In genomic region chr14:55536116-55536745, GRCm38 (mm10) we compare ENCODE assay signal across 10 mouse cellular contexts. TPM values are rescaled to one million over a fixed set of nuclear protein-coding genes. Genes with fewer than 3 reads are reported as not detected.
DNase-seq lines count a peak whose midpoint lies in the region; ATAC-seq and TF ChIP-seq lines count a peak whose summit lies in the region.
"Had no signal": no experiment of that assay in that cellular context is flagged by ENCODE, and none has a peak within 500 bp of the region (broad histone marks: within the 10 kb centered on the region; RNA-seq: fewer than 3 reads in every experiment).

No protein-coding gene starts in this region.

- TF ChIP-seq CTCF in intestine, postnatal 0 days (IDR thresholded peaks at IDR 0.05; ENCODE audit: low read depth) = peak; percentile 87
- peak; percentile 71 for TF ChIP-seq CTCF in E14TG2a.4 (conservative IDR thresholded peaks at IDR 0.05; ENCODE audit: low read length)

- H3K4me1 ChIP-seq in intestine, postnatal 0 days (replicated peaks; ENCODE audit: control insufficient read depth, insufficient read depth, low read length) = peaks cover 4% of the 10 kb centered on the region; the same call in 1 of the 2 replicates
- peaks cover 12% of the 10 kb centered on the region for H3K4me1 ChIP-seq in intestine, embryonic 16.5 days (ENCODE audit: control insufficient read depth, insufficient read depth, low read length)
- H3K4me1 ChIP-seq in E14TG2a.4 (replicated peaks; ENCODE audit: low read depth, low read length) = peaks cover 37% of the 10 kb centered on the region
- peaks cover 18% of the 10 kb centered on the region for H3K4me1 ChIP-seq in embryonic facial prominence, embryonic 10.5 days
- H3K4me1 ChIP-seq in megakaryocyte, embryonic 14.5 days = peaks cover 35% of the 10 kb centered on the region

- no peak overlapping the region for H3K4me2 ChIP-seq in intestine, postnatal 0 days (replicated peaks; ENCODE audit: low read depth)
- no peak overlapping the region for H3K4me2 ChIP-seq in intestine, embryonic 16.5 days (ENCODE audit: low read depth, low read length)
- H3K4me2 ChIP-seq: limb, embryonic 15.5 days; stomach, embryonic 15.5 days had no signal

- no peaks in the 10 kb centered on the region for H3K9me3 ChIP-seq in intestine, postnatal 0 days (ENCODE audit: control insufficient read depth)
- no peaks in the 10 kb centered on the region for H3K9me3 ChIP-seq in intestine, embryonic 16.5 days (ENCODE audit: control insufficient read depth, low read length)
- no peaks in the 10 kb centered on the region for H3K9me3 ChIP-seq in E14TG2a.4 (ENCODE audit: low read length)
- H3K9me3 ChIP-seq in embryonic facial prominence, embryonic 10.5 days = no peaks in the 10 kb centered on the region
- no peaks in the 10 kb centered on the region for H3K9me3 ChIP-seq in megakaryocyte, embryonic 14.5 days
- H3K9me3 ChIP-seq: limb, embryonic 15.5 days; stomach, embryonic 15.5 days had no signal

- ATAC-seq in intestine, postnatal 0 days = no peak
- ATAC-seq in intestine, embryonic 16.5 days = no peak

- WGBS in intestine, postnatal 0 days = 46% methylated on average over 6 of the region's 6 CpGs
- 45% methylated on average over 6 of the region's 6 CpGs for whole genome bisulfite sequencing in intestine, embryonic 16.5 days
- WGBS in embryonic facial prominence, embryonic 10.5 days = 54% methylated on average over 6 of the region's 6 CpGs

- no peak overlapping the region for H3K4me3 ChIP-seq in intestine, postnatal 0 days (ENCODE audit: low read depth, low read length)
- no peak overlapping the region for H3K4me3 ChIP-seq in intestine, embryonic 16.5 days (ENCODE audit: low read length)
- no peak overlapping the region for H3K4me3 ChIP-seq in E14TG2a.4 (replicated peaks; ENCODE audit: low read length)
- H3K4me3 ChIP-seq in embryonic facial prominence, embryonic 10.5 days = no peak overlapping the region
- peak overlapping the region; percentile 21 for H3K4me3 ChIP-seq in megakaryocyte, embryonic 14.5 days (replicated peaks)
- H3K4me3 ChIP-seq: erythroblast, embryonic 14.5 days; limb, embryonic 15.5 days; stomach, embryonic 15.5 days had no signal

- no peak overlapping the region for H3K27ac ChIP-seq in intestine, postnatal 0 days (ENCODE audit: low read depth, low read length)
- no peak overlapping the region for H3K27ac ChIP-seq in intestine, embryonic 16.5 days (ENCODE audit: low read length)
- no peak overlapping the region for H3K27ac ChIP-seq in embryonic facial prominence, embryonic 10.5 days (replicated peaks)
- H3K27ac ChIP-seq: limb, embryonic 15.5 days; stomach, embryonic 15.5 days had no signal

- H3K27me3 ChIP-seq in intestine, postnatal 0 days (replicated peaks; ENCODE audit: control insufficient read depth, insufficient read depth, low read length) = no peaks in the 10 kb centered on the region
- no peaks in the 10 kb centered on the region for H3K27me3 ChIP-seq in intestine, embryonic 16.5 days (replicated peaks; ENCODE audit: control insufficient read depth, insufficient read depth, low read length)
- H3K27me3 ChIP-seq in E14TG2a.4 (ENCODE audit: insufficient read depth, low read length) = peaks cover 11% of the 10 kb centered on the region; the same call in 1 of the 2 replicates
- 0 out of 2 replicates have a peak, but pooled peaks cover 6% of the 10 kb centered on the region for H3K27me3 ChIP-seq in embryonic facial prominence, embryonic 10.5 days (replicated peaks; ENCODE audit: low read depth, poor library complexity, severe bottlenecking)
- peaks cover 17% of the 10 kb centered on the region for H3K27me3 ChIP-seq in megakaryocyte, embryonic 14.5 days (replicated peaks)
- H3K27me3 ChIP-seq: limb, embryonic 15.5 days; stomach, embryonic 15.5 days had no signal

- H3K36me3 ChIP-seq in intestine, postnatal 0 days (ENCODE audit: control insufficient read depth, insufficient read depth) = no peaks in the 10 kb centered on the region
- H3K36me3 ChIP-seq in intestine, embryonic 16.5 days (ENCODE audit: control insufficient read depth, insufficient read depth, low read length) = no peaks in the 10 kb centered on the region
- no peaks in the 10 kb centered on the region for H3K36me3 ChIP-seq in E14TG2a.4 (ENCODE audit: insufficient read depth, low read length)
- no peaks in the 10 kb centered on the region for H3K36me3 ChIP-seq in embryonic facial prominence, embryonic 10.5 days (replicated peaks)
- H3K36me3 ChIP-seq in megakaryocyte, embryonic 14.5 days (replicated peaks; ENCODE audit: low read length) = no peaks in the 10 kb centered on the region
- H3K36me3 ChIP-seq: limb, embryonic 15.5 days; stomach, embryonic 15.5 days had no signal

- DNase-seq in A20 (ENCODE audit: low read depth, low spot score) = peak; percentile 68
- DNase-seq in embryonic facial prominence, embryonic 10.5 days (ENCODE audit: low spot score) = peak; percentile 43
- no peak for DNase-seq in ovary, postnatal 10 days (ENCODE audit: low spot score)

- H3K9ac ChIP-seq in intestine, postnatal 0 days (ENCODE audit: low read depth, low read length) = no peak overlapping the region
- H3K9ac ChIP-seq in intestine, embryonic 16.5 days (ENCODE audit: low read depth, low read length) = no peak overlapping the region
- H3K9ac ChIP-seq: limb, embryonic 15.5 days; stomach, embryonic 15.5 days had no signal

RNA-seq across cellular contexts. Expression of gene Pck2, which starts 3.8 kb away (rescaled TPM):
- 16.7 and 17.6 TPM in 2 replicates for polyA plus RNA-seq in intestine, postnatal 0 days (2015; fragmentation: Nextera tagmentation; extraction: Ambion mirVana)
- polyA plus RNA-seq in intestine, embryonic 16.5 days (2015; fragmentation: Nextera tagmentation; extraction: Ambion mirVana) = 46.2 and 51.8 TPM in 2 replicates
- 20.7 and 23.6 TPM in 2 replicates for polyA plus RNA-seq in embryonic facial prominence, embryonic 10.5 days (2016; fragmentation: Nextera tagmentation; extraction: Ambion mirVana)
- polyA plus RNA-seq in megakaryocyte, embryonic 14.5 days (2012; ENCODE audit: insufficient read depth, low replicate concordance) = 19.1 and 50.7 TPM in 2 replicates

RNA-seq across cellular contexts. Expression of gene Nrl, which starts 11.4 kb away (rescaled TPM):
- polyA plus RNA-seq in intestine, postnatal 0 days (2015; fragmentation: Nextera tagmentation; extraction: Ambion mirVana) = not detected in 2 replicates
- polyA plus RNA-seq in intestine, embryonic 16.5 days (2015; fragmentation: Nextera tagmentation; extraction: Ambion mirVana) = not detected in 2 replicates
- 0.05 TPM in 1 of 2 replicates, not detected in the other for polyA plus RNA-seq in embryonic facial prominence, embryonic 10.5 days (2016; fragmentation: Nextera tagmentation; extraction: Ambion mirVana)
- polyA plus RNA-seq in megakaryocyte, embryonic 14.5 days (2012; ENCODE audit: insufficient read depth, low replicate concordance) = not detected in 2 replicates
- polyA plus RNA-seq: limb, embryonic 15.5 days; stomach, embryonic 15.5 days had no signal

RNA-seq across cellular contexts. Expression of gene Dcaf11, which starts 23.6 kb away (rescaled TPM):
- polyA plus RNA-seq in intestine, postnatal 0 days (2015; fragmentation: Nextera tagmentation; extraction: Ambion mirVana) = 67.0 and 74.7 TPM in 2 replicates
- polyA plus RNA-seq in intestine, embryonic 16.5 days (2015; fragmentation: Nextera tagmentation; extraction: Ambion mirVana) = 102 and 104 TPM in 2 replicates
- 65.9 and 74.1 TPM in 2 replicates for polyA plus RNA-seq in embryonic facial prominence, embryonic 10.5 days (2016; fragmentation: Nextera tagmentation; extraction: Ambion mirVana)
- polyA plus RNA-seq in megakaryocyte, embryonic 14.5 days (2012; ENCODE audit: insufficient read depth, low replicate concordance) = 11.5 and 17.6 TPM in 2 replicates

RNA-seq across cellular contexts. Expression of gene A730061H03Rik, which starts 24.0 kb away (rescaled TPM):
- 1.2 and 1.8 TPM in 2 replicates for polyA plus RNA-seq in intestine, postnatal 0 days (2015; fragmentation: Nextera tagmentation; extraction: Ambion mirVana)
- polyA plus RNA-seq in intestine, embryonic 16.5 days (2015; fragmentation: Nextera tagmentation; extraction: Ambion mirVana) = 2.0 and 2.2 TPM in 2 replicates
- polyA plus RNA-seq in embryonic facial prominence, embryonic 10.5 days (2016; fragmentation: Nextera tagmentation; extraction: Ambion mirVana) = not detected in 2 replicates
- not detected in 2 replicates for polyA plus RNA-seq in megakaryocyte, embryonic 14.5 days (2012; ENCODE audit: insufficient read depth, low replicate concordance)
- polyA plus RNA-seq: erythroblast, embryonic 14.5 days had no signal

RNA-seq across cellular contexts. Expression of gene Cpne6, which starts 26.0 kb away (rescaled TPM):
- polyA plus RNA-seq in intestine, postnatal 0 days (2015; fragmentation: Nextera tagmentation; extraction: Ambion mirVana) = 0.24 and 0.39 TPM in 2 replicates
- 0.61 TPM in 2 replicates for polyA plus RNA-seq in intestine, embryonic 16.5 days (2015; fragmentation: Nextera tagmentation; extraction: Ambion mirVana)
- 0.59 and 0.64 TPM in 2 replicates for polyA plus RNA-seq in embryonic facial prominence, embryonic 10.5 days (2016; fragmentation: Nextera tagmentation; extraction: Ambion mirVana)
- polyA plus RNA-seq in megakaryocyte, embryonic 14.5 days (2012; ENCODE audit: insufficient read depth, low replicate concordance) = not detected in 2 replicates
- polyA plus RNA-seq: erythroblast, embryonic 14.5 days had no signal
